Mouse (Mus musculus): ENCODE measurements around the gene Vmn1r29. TPM values are rescaled to one million over a fixed set of nuclear protein-coding genes. Genes with fewer than 3 reads are reported as not detected.

The Vmn1r29 gene
- not detected in 2 replicates for polyA plus RNA-seq (2012; rRNA removed)

GRCm38 (mm10) chr6:58301249-58301648 is at the start of gene Vmn1r29:
Gene Vmn1r29, plus strand, starts transcription at chr6:58301549.

DNA sequence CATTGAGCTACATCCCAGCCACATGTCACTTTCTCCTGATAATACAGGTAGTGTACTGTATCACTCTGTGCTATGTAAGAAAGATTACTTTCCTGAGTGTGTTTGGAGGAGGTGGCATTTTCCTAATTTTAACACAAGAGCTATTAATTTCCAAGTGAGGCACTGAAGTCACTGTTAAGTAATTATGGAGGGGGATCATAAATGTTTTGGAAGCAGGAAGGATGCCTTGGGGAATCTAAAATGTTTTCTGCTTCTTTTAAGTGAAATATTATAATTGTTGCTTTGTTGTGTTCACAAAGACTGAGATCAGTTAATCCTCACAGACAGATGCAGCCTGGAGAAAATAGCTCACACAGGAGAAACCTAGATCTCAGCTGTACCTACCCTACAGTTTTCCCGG is 39.6 kb upstream of the Vmn1r29 start, which contains the start of gene Vmn1r28:
Gene Vmn1r28 (plus strand): TSS at position 301 of the 400 bp plus-strand sequence.

Other genes with a start within 250 kb of the Vmn1r29 start
- not detected in 2 replicates for gene Vmn1r27, start 82.7 kb upstream of the Vmn1r29 start, polyA plus RNA-seq (2012; rRNA removed)
- gene Vmn1r28, start 39.5 kb upstream of the Vmn1r29 start, polyA plus RNA-seq (2012; rRNA removed): not detected in 2 replicates
- not detected in 2 replicates for gene Vmn1r30, start 141.8 kb downstream of the Vmn1r29 start, polyA plus RNA-seq (2012; rRNA removed)
- gene Vmn1r31, start 173.8 kb downstream of the Vmn1r29 start, polyA plus RNA-seq (2012; rRNA removed): not detected in 2 replicates